Mouse (Mus musculus) left cerebral cortex, postnatal 10 days (tissue): ENCODE results near the gene Eif4e. TPM values are rescaled to one million over a fixed set of nuclear protein-coding genes. Genes with fewer than 3 reads are reported as not detected.

Source experiments
- DNase-seq, 2 experiments: peaks; one replicate each; pipeline ENCODE4 v3.0.0; 2021 to 2022; ENCODE audit warnings: low spot score in 2 of 2, mixed read lengths in 1 of 2; ENCODE audit errors: extremely low spot score in 1 of 2
- intact Hi-C: fragments of 180-260 bp; cut with DNase I; formaldehyde crosslinking; loops from one replicate; pipeline ENCODE4 v1.15.1; 2025
- total RNA-seq, 2 experiments: library from RNA; stranded (reverse); gene quantifications; 2 replicates each; pipeline ENCODE4 v1.2.3; 2021

Gene Eif4e
- total RNA-seq = 100 to 1,000 TPM; 170 to 172 TPM

- intact Hi-C loops = no loop called here
- DNase-seq = peak in 1 of 2 experiments; percentile 59
These were observed at the start of gene Eif4e for GRCm38 (mm10) chr3:138526073-138526915. Eif4e (plus strand) TSS chr3:138526179.

- intact Hi-C loops = no loop called here
- no peak for DNase-seq
These were observed 46.5 kb upstream of the Eif4e start for GRCm38 (mm10) chr3:138479489-138479888.

GRCm38 (mm10) chr3:138481526-138482284 is 44.3 kb upstream of the Eif4e start:
- DNase-seq = no peak
- intact Hi-C loops = loop anchor here (10.0 kb wide), 1 partner anchor 713 kb away; no protein-coding TSS in a partner anchor

GRCm38 (mm10) chr3:138483240-138483639 is 42.7 kb upstream of the Eif4e start:
- no peak for DNase-seq
- intact Hi-C loops = loop anchor here (10.0 kb wide), 1 partner anchor 712 kb away; no protein-coding TSS in a partner anchor

DNA sequence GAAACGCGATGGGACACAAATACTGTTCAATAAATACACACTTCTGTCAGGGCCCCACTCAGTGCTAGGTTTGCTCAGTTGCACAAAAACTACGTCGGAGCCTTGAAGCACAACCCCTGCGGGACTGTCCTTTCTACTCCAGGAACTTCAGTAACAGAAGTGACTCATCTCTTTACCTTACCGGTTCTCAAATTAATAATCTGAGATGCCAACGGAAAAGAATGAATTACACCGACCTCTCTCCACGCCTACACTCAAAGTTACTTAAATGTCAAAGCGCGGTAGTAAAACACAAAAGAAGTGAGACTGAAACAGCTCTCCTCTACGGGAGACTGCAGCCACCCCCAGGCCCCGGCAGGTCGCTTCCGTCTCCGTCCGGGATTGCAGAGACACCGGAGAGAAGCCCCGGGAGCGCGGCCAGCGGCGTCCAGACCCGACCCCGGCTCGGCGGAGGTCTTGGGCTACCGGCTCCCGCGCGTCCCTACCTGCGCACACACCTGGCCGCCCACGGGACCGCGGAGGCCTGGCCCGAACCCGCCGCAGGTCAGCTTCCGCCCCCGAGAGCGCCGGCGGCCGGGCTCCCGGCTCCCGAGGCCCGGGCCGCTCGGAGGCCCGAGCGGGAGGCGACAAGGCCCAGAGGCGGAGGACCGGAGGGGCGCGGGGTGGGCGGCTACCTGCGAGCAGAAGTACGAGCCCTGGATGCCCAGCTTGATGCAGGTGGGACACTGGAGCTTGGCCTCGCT is 37.2 kb upstream of the Eif4e start:
- DNase-seq = peak in 1 of 2 experiments; percentile 63
- intact Hi-C loops = loop anchor here (10.0 kb wide), 1 partner anchor 706 kb away; no protein-coding TSS in a partner anchor

DNA sequence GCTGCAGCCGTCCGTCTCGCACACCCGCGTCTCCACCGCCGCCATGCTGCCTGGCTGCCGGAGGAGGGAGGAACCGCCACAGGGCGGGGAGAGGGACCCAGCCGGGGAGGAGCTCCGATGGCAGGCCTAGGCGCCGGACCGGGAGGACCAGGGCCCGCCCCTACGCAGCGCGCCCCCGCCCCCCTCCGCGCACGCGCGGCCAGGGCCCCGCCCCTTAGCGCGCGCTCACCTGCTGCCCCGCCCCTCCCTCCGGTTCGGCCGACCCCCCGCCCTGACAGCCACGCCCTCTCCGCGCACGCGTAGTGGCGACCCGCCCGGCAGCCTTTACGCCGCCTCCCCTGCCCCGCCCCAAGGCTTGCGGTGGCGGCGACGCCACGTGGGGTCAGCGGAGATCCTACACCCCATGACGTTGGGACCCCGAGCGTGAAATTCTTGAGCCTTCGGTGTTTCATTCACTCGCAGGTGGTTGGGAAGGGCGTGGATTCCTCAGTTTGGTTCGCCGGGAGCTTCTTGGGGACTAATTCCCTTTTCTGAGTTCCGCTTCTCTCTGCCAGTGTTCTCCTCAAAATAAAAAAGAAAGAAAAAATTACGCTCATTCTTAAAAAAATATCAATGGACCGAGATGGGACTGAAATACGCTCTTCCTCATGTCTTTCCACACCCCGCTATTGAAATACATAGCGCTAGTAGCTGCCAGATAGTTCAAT is 36.5 kb upstream of the Eif4e start, which contains the start of gene Metap1:
TSS of gene Metap1 (minus strand) at position 189 of the 707 bp plus-strand sequence.
- DNase-seq = peak; percentile 89 to 96
- intact Hi-C loops = loop anchor here (10.0 kb wide), 1 partner anchor 705 kb away; no protein-coding TSS in a partner anchor

DNA sequence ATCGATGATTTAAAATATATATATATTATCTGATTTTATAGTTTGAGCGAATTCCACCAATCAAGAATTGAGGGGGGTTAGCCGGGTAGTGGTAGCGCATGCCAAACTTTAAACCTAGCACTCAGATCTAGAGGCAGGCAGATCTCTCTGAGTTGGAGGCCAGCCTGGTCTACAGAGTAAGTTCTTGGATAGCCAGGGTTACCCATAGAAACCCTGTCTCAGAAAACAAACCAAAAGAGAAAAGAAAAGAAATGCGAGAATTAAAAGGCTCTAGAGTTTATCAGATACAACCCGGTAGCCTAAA is 36.0 kb upstream of the Eif4e start:
- intact Hi-C loops = no loop called here

DNA sequence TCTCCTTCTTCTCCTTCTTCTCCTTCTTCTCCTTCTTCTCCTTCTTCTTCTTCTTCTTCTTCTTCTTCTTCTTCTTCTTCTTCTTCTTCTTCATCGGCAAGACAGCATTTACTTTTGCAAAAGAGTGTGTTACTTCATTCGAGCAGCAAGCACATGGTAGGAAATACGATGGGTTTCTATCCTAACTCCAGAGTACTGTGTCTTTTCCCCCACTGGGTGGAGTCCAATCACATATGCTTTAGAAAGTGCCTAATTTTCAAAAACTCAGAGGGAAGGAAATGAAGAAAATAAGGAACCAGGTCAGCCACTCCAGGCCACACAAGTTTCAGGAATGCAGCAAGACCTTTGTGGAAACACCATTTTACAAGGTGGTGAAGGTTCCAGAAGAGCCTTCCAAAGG is 32.3 kb upstream of the Eif4e start:
- no peak for DNase-seq
- intact Hi-C loops = no loop called here

More for the DNA sequence above, 36.0 kb upstream of the Eif4e start:
- DNase-seq = no peak

- intact Hi-C loops = no loop called here
These were observed 31.4 kb upstream of the Eif4e start for GRCm38 (mm10) chr3:138494565-138494964.

GRCm38 (mm10) chr3:138495166-138496145 is 30.5 kb upstream of the Eif4e start:
- intact Hi-C loops = no loop called here
- DNase-seq = no peak

More at GRCm38 (mm10) chr3:138494565-138494964, 31.4 kb upstream of the Eif4e start:
- no peak for DNase-seq

- intact Hi-C loops = no loop called here
- no peak for DNase-seq
These were observed 27.2 kb upstream of the Eif4e start for GRCm38 (mm10) chr3:138498731-138499130.

DNA sequence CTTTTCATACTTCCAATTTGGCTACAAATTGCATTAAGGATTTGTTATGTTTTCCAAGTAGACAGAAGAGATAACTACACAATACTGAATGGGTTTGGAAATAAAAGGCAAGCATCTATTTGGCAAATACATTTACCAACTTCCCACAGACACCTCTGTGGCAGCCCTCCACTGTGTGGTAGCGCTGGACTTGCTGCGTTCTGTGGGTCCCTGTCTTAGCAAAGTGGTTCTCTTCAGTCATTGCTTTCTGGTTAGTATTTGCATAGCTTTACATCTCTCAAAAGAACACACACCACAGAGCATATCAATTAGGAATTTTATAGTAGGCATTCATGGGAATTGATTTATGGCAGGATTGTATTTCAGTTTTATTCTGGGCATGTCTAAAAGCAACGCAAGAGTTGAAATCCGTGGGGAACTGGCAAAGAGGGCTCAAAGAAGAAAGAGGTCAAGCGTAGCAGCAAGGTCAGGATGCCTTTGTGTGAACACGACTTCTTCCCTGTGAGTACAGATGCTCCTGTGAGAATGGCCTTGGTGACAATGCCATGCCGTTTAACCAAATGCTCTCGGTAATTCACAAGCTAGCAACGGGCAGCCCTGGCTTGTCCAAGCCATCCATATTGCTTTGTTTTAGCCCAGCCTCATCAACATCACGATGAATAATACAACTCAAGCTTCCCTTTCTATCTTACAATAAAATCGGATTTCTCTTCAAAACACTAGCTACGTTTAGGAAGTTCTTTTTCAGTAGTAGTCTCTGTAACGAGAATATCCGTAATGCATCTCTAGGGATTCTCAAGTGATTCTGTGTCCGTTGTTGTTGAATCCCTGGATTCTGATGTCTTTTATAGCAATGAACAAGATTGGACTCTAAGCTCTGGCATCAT is 25.9 kb upstream of the Eif4e start:
- no peak for DNase-seq
- intact Hi-C loops = no loop called here

GRCm38 (mm10) chr3:138503754-138504153 is 22.2 kb upstream of the Eif4e start:
- intact Hi-C loops = no loop called here
- no peak for DNase-seq

- intact Hi-C loops = no loop called here
- peak in 1 of 2 experiments; percentile 39 for DNase-seq
These were observed 19.2 kb upstream of the Eif4e start for GRCm38 (mm10) chr3:138506749-138507148.

GRCm38 (mm10) chr3:138509581-138509980 is 16.4 kb upstream of the Eif4e start:
- intact Hi-C loops = no loop called here

GRCm38 (mm10) chr3:138510471-138510870 is 15.5 kb upstream of the Eif4e start:
- intact Hi-C loops = no loop called here

More at GRCm38 (mm10) chr3:138509581-138509980, 16.4 kb upstream of the Eif4e start:
- DNase-seq = no peak

More at GRCm38 (mm10) chr3:138510471-138510870, 15.5 kb upstream of the Eif4e start:
- no peak for DNase-seq
